Mouse (Mus musculus): ENCODE data around the gene March6. TPM values are rescaled to one million over a fixed set of nuclear protein-coding genes. Genes with fewer than 3 reads are reported as not detected.
A peak's percentile ranks its signal among the peaks of the same experiment; 100 is the strongest.

The March6 gene
- polyA plus RNA-seq, 1 experiment, result 91.4 TPM

GRCm38 (mm10) chr15:31554855-31555254 lies 24.0 kb upstream of the March6 start:
- no peak for TF ChIP-seq GATA1 (IDR thresholded peaks at IDR 0.05; ENCODE audit: low read length)

GRCm38 (mm10) chr15:31550381-31550780 lies 19.5 kb upstream of the March6 start:
- TF ChIP-seq GATA1 (IDR thresholded peaks at IDR 0.05; ENCODE audit: low read length), result no peak

GRCm38 (mm10) chr15:31547421-31547820 lies 16.6 kb upstream of the March6 start:
- no peak for TF ChIP-seq GATA1 (IDR thresholded peaks at IDR 0.05; ENCODE audit: low read length)

GRCm38 (mm10) chr15:31546291-31546690 lies 15.4 kb upstream of the March6 start:
- TF ChIP-seq GATA1 (IDR thresholded peaks at IDR 0.05; ENCODE audit: low read length), result no peak

GRCm38 (mm10) chr15:31545058-31545457 lies 14.2 kb upstream of the March6 start:
- TF ChIP-seq GATA1 (IDR thresholded peaks at IDR 0.05; ENCODE audit: low read length), result no peak

GRCm38 (mm10) chr15:31543246-31543645 lies 12.4 kb upstream of the March6 start:
- no peak for TF ChIP-seq GATA1 (IDR thresholded peaks at IDR 0.05; ENCODE audit: low read length)

- peak; percentile 52 for TF ChIP-seq GATA1 (IDR thresholded peaks at IDR 0.05; ENCODE audit: low read length)
Observed at GRCm38 (mm10) chr15:31542013-31542958, 11.4 kb upstream of the March6 start.

GRCm38 (mm10) chr15:31540513-31540802 lies 9.6 kb upstream of the March6 start:
- no peak for TF ChIP-seq GATA1 (IDR thresholded peaks at IDR 0.05; ENCODE audit: low read length)

GRCm38 (mm10) chr15:31539643-31540512 lies 9.0 kb upstream of the March6 start:
- TF ChIP-seq GATA1 (IDR thresholded peaks at IDR 0.05; ENCODE audit: low read length), result no peak

- no peak for TF ChIP-seq GATA1 (IDR thresholded peaks at IDR 0.05; ENCODE audit: low read length)
Observed at GRCm38 (mm10) chr15:31538346-31538745, 7.5 kb upstream of the March6 start.

GRCm38 (mm10) chr15:31537706-31538105 lies 6.9 kb upstream of the March6 start:
- TF ChIP-seq GATA1 (IDR thresholded peaks at IDR 0.05; ENCODE audit: low read length), result no peak

GRCm38 (mm10) chr15:31536051-31536737 lies 5.3 kb upstream of the March6 start:
- no peak for TF ChIP-seq GATA1 (IDR thresholded peaks at IDR 0.05; ENCODE audit: low read length)

GRCm38 (mm10) chr15:31535259-31535855 lies 4.5 kb upstream of the March6 start:
- no peak for TF ChIP-seq GATA1 (IDR thresholded peaks at IDR 0.05; ENCODE audit: low read length)

- TF ChIP-seq GATA1 (IDR thresholded peaks at IDR 0.05; ENCODE audit: low read length), result no peak
Observed at GRCm38 (mm10) chr15:31534421-31535258, 3.8 kb upstream of the March6 start.
